Mouse (Mus musculus) CH12.LX (cell line): ENCODE data around the gene Lrrk2. TPM values are rescaled to one million over a fixed set of nuclear protein-coding genes. Genes with fewer than 3 reads are reported as not detected.

Experiments used
- DNase-seq: peaks from one replicate; pipeline ENCODE4 v3.0.0-alpha.2; 2013; ENCODE audit errors: extremely low read depth
- H3K27ac ChIP-seq: 2 replicates; pipeline ENCODE4 v1.5.1; 2012; ENCODE audit warnings: low read depth, mild to moderate bottlenecking, control low read depth, moderate library complexity; ENCODE audit not compliant: insufficient read depth
- H3K27me3 ChIP-seq: replicated peaks from 2 replicates; pipeline ENCODE3; 2012; ENCODE audit warnings: inconsistent platforms
- H3K36me3 ChIP-seq, 2 experiments: replicated peaks in 1 of 2; 2 replicates each; pipeline versions ENCODE3 to v1.6.1; 2012; ENCODE audit warnings: inconsistent platforms in 1 of 2, low read length in 1 of 2, mild to moderate bottlenecking in 1 of 2, mixed read lengths in 1 of 2, moderate library complexity in 1 of 2; ENCODE audit not compliant: control insufficient read depth in 1 of 2, insufficient read depth in 1 of 2
- H3K4me1 ChIP-seq, 2 experiments: 2 replicates each; pipeline ENCODE4 v1.6.1; 2012; ENCODE audit warnings: inconsistent platforms in 1 of 2, moderate library complexity in 1 of 2; ENCODE audit not compliant: insufficient read depth in 2 of 2, control insufficient read depth in 1 of 2
- H3K4me2 ChIP-seq: 2 replicates; pipeline ENCODE4 v1.6.1; 2012; ENCODE audit warnings: low read depth, mild to moderate bottlenecking, control low read depth; ENCODE audit not compliant: poor library complexity, insufficient read depth, severe bottlenecking
- H3K4me3 ChIP-seq, 3 experiments: fragments of 150-350 bp in 1 of 3; sonication (generic) in 1 of 3; replicated peaks in 1 of 3; 2 replicates each; pipeline versions ENCODE3 to v1.5.1; 2011 to 2012; ENCODE audit warnings: low read depth in 2 of 3, low read length in 2 of 3, mild to moderate bottlenecking in 2 of 3, moderate library complexity in 2 of 3, control low read depth in 1 of 3, improper control_type of control experiment in 1 of 3, inconsistent platforms in 1 of 3, mixed read lengths in 1 of 3; ENCODE audit not compliant: poor library complexity in 1 of 3
- H3K79me2 ChIP-seq: replicated peaks from 2 replicates; pipeline ENCODE4 v1.6.1; 2012; ENCODE audit warnings: mild to moderate bottlenecking, moderate library complexity; ENCODE audit not compliant: control insufficient read depth, poor library complexity, insufficient read depth, severe bottlenecking; ENCODE audit errors: extremely low read depth
- H3K9ac ChIP-seq: 2 replicates; pipeline ENCODE4 v1.6.1; 2012; ENCODE audit warnings: low read depth, mild to moderate bottlenecking, control low read depth, moderate library complexity; ENCODE audit not compliant: insufficient read depth
- H3K9me3 ChIP-seq: replicated peaks from 2 replicates; pipeline ENCODE3; 2012; ENCODE audit warnings: low read length, inconsistent platforms, mixed read lengths
- CHD1 ChIP-seq: IDR thresholded peaks from 2 replicates; pipeline ENCODE4 v1.6.1; 2012; ENCODE audit warnings: low read depth, low read length, improper control_type of control experiment, inconsistent platforms
- CHD2 ChIP-seq: IDR thresholded peaks from 2 replicates; pipeline ENCODE4 v1.6.1; 2011; ENCODE audit warnings: low read length, improper control_type of control experiment
- E2F4 ChIP-seq: IDR thresholded peaks from 2 replicates; pipeline ENCODE4 v1.6.1; 2011; ENCODE audit warnings: low read depth, low read length, improper control_type of control experiment; ENCODE audit not compliant: insufficient replicate concordance
- ELF1 ChIP-seq: IDR thresholded peaks from 2 replicates; pipeline ENCODE4 v1.6.1; 2014; ENCODE audit warnings: low read depth, mild to moderate bottlenecking, inconsistent platforms, low read length, improper control_type of control experiment
- EP300 ChIP-seq: IDR thresholded peaks from 2 replicates; pipeline ENCODE4 v1.6.1; 2011; ENCODE audit warnings: low read length, improper control_type of control experiment
- ETS1 ChIP-seq: conservative IDR thresholded peaks from 2 replicates; pipeline ENCODE4 v1.6.1; 2012; ENCODE audit warnings: low read depth, mild to moderate bottlenecking, inconsistent platforms, low read length, improper control_type of control experiment, moderate library complexity
- GABPA ChIP-seq: IDR thresholded peaks from 2 replicates; pipeline ENCODE4 v1.6.1; 2012; ENCODE audit warnings: low read depth, low read length, improper control_type of control experiment, inconsistent platforms; ENCODE audit not compliant: insufficient replicate concordance
- HCFC1 ChIP-seq: IDR thresholded peaks from 2 replicates; pipeline ENCODE4 v1.6.1; 2012; ENCODE audit warnings: low read depth, mild to moderate bottlenecking, inconsistent platforms, low read length, improper control_type of control experiment
- IRF4 ChIP-seq: IDR thresholded peaks from 2 replicates; pipeline ENCODE4 v1.6.1; 2014; ENCODE audit warnings: low read depth, mild to moderate bottlenecking, inconsistent platforms, low read length, improper control_type of control experiment
- JUN ChIP-seq: IDR thresholded peaks from 2 replicates; pipeline ENCODE4 v1.6.1; 2011; ENCODE audit warnings: low read depth, mild to moderate bottlenecking, low read length, improper control_type of control experiment, moderate library complexity; ENCODE audit not compliant: insufficient read depth
- JUND ChIP-seq: conservative IDR thresholded peaks from 2 replicates; pipeline ENCODE4 v1.6.1; 2011; ENCODE audit warnings: low read depth, low read length, improper control_type of control experiment
- MAFK ChIP-seq: IDR thresholded peaks from 2 replicates; pipeline ENCODE4 v1.6.1; 2011; ENCODE audit warnings: low read length, improper control_type of control experiment; ENCODE audit not compliant: insufficient replicate concordance
- MAX ChIP-seq: IDR thresholded peaks from 2 replicates; pipeline ENCODE4 v1.6.1; 2011; ENCODE audit warnings: low read length, improper control_type of control experiment
- MAZ ChIP-seq: IDR thresholded peaks from 2 replicates; pipeline ENCODE4 v1.6.1; 2012; ENCODE audit warnings: low read depth, mild to moderate bottlenecking, inconsistent platforms, low read length, improper control_type of control experiment, moderate library complexity
- MEF2A ChIP-seq: IDR thresholded peaks from 2 replicates; pipeline ENCODE4 v1.6.1; 2014; ENCODE audit warnings: low read depth, mild to moderate bottlenecking, inconsistent platforms, low read length, improper control_type of control experiment, borderline replicate concordance
- MXI1 ChIP-seq: IDR thresholded peaks from 2 replicates; pipeline ENCODE4 v1.6.1; 2011; ENCODE audit warnings: mild to moderate bottlenecking, low read depth, low read length, improper control_type of control experiment
- NELFE ChIP-seq: IDR thresholded peaks from 2 replicates; pipeline ENCODE4 v1.6.1; 2011; ENCODE audit warnings: low read depth, low read length, improper control_type of control experiment
- NRF1 ChIP-seq: IDR thresholded peaks from 2 replicates; pipeline ENCODE4 v1.6.1; 2014; ENCODE audit warnings: low read depth, mild to moderate bottlenecking, inconsistent platforms, low read length, improper control_type of control experiment, moderate library complexity
- POLR2A ChIP-seq: IDR thresholded peaks from 2 replicates; pipeline ENCODE4 v1.6.1; 2011; ENCODE audit warnings: low read depth, mild to moderate bottlenecking, improper control_type of control experiment, low read length
- POLR2AphosphoS2 ChIP-seq: IDR thresholded peaks from 2 replicates; pipeline ENCODE4 v1.6.1; 2011; ENCODE audit warnings: low read depth, low read length, improper control_type of control experiment
- RAD21 ChIP-seq: IDR thresholded peaks from 2 replicates; pipeline ENCODE4 v1.6.1; 2011; ENCODE audit warnings: low read depth, mild to moderate bottlenecking, low read length, improper control_type of control experiment, moderate library complexity
- SIN3A ChIP-seq: IDR thresholded peaks from 2 replicates; pipeline ENCODE4 v1.6.1; 2012; ENCODE audit warnings: low read length, improper control_type of control experiment, inconsistent platforms
- SMC3 ChIP-seq: IDR thresholded peaks from 2 replicates; pipeline ENCODE4 v1.6.1; 2011; ENCODE audit warnings: low read depth, low read length, improper control_type of control experiment
- TBP ChIP-seq: conservative IDR thresholded peaks from 2 replicates; pipeline ENCODE4 v1.6.1; 2011; ENCODE audit warnings: low read depth, low read length, improper control_type of control experiment
- TCF12 ChIP-seq: IDR thresholded peaks from 2 replicates; pipeline ENCODE4 v1.6.1; 2014; ENCODE audit warnings: low read depth, mild to moderate bottlenecking, inconsistent platforms, low read length, improper control_type of control experiment
- UBTF ChIP-seq: IDR thresholded peaks from 2 replicates; pipeline ENCODE4 v1.6.1; 2012; ENCODE audit warnings: low read depth, mild to moderate bottlenecking, inconsistent platforms, low read length, improper control_type of control experiment, moderate library complexity
- USF2 ChIP-seq: conservative IDR thresholded peaks from 2 replicates; pipeline ENCODE4 v1.6.1; 2011; ENCODE audit warnings: low read depth, low read length, improper control_type of control experiment
- ZC3H11A ChIP-seq: IDR thresholded peaks from 2 replicates; pipeline ENCODE4 v1.6.1; 2012; ENCODE audit warnings: low read depth, mild to moderate bottlenecking, inconsistent platforms, low read length, improper control_type of control experiment
- ZMIZ1 ChIP-seq: IDR thresholded peaks from 2 replicates; pipeline ENCODE4 v1.6.1; 2012; ENCODE audit warnings: low read depth, mild to moderate bottlenecking, inconsistent platforms, low read length, improper control_type of control experiment
- ZNF384 ChIP-seq: IDR thresholded peaks from 2 replicates; pipeline ENCODE4 v1.6.1; 2012; ENCODE audit warnings: low read depth, low read length, improper control_type of control experiment, inconsistent platforms
- dilution Hi-C: fragments of 300-500 bp; cut with MboI; formaldehyde crosslinking; loops from 2 replicates; pipeline ENCODE4 v1.14.3; 2020; ENCODE audit warnings: low sequenced_read_pairs; ENCODE audit not compliant: extremely low pct_unique_long_range_greater_than_20kb, extremely low pct_ligation_motif_present
- in situ Hi-C: fragments of 300-500 bp; cut with MboI; formaldehyde crosslinking; loops from 3 replicates; pipeline ENCODE4 v1.14.3; 2019; ENCODE audit warnings: low sequenced_read_pairs, low pct_ligation_motif_present, low pct_unique_long_range_greater_than_20kb, mixed read lengths
- polyA plus RNA-seq: library from polyadenylated mRNA; unstranded; fragments of >175 nt; gene quantifications from 2 replicates; pipeline ENCODE4 v1.2.1, GENCODE M21; 2012; ENCODE audit warnings: low read depth; ENCODE audit not compliant: insufficient read length
- total RNA-seq, 2 experiments: library from RNA; depleted of rRNA; stranded (reverse); fragments of 300-350 nt in 1 of 2; fragments of >200 nt in 1 of 2; gene quantifications; 2 replicates each; pipeline ENCODE4 v1.2.3; 2012 to 2014

Lrrk2 gene
- total and polyA plus RNA-seq, 3 experiments = not detected

DNA sequence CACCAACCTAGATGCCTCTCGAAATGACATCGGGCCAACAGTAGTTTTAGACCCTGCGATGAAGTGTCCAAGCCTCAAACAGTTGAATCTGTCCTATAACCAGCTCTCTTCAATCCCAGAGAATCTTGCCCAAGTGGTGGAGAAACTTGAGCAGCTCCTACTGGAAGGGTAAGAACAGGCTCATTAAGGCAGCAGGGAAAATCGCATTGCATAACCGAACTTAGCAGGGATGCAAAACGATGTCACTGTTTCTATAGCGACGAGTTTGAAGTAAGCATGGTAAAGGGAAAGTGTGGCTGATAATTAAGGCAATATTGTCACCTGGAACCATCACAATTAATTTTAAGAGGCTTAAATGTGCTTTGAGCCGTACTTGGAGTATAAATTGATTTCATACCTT, 65.8 kb downstream of the Lrrk2 start:
- Histone ChIP-seq H3K4me1 (no peaks in the 10 kb centered on the region), H3K4me2 (no peak overlapping the region), H3K79me2 (no peaks in the 10 kb centered on the region), H3K4me3 (no peak overlapping the region), H3K27ac (no peak overlapping the region), H3K27me3 (no peaks in the 10 kb centered on the region), H3K36me3 (no peaks in the 10 kb centered on the region), H3K9me3 (peaks cover 41% of the 10 kb centered on the region), H3K9ac (no peak overlapping the region)
- dilution Hi-C loops (no loop called here), in situ Hi-C loops (no loop called here)
- no peak for TF ChIP-seq MEF2A
- TF ChIP-seq GABPA = no peak
- TF ChIP-seq MXI1 = no peak
- no peak for TF ChIP-seq ETS1
- TF ChIP-seq RAD21 = no peak
- no peak for TF ChIP-seq NRF1
- no peak for TF ChIP-seq JUND
- no peak for TF ChIP-seq TBP
- TF ChIP-seq ZNF384 = no peak
- TF ChIP-seq HCFC1 = no peak
- TF ChIP-seq MAFK = no peak
- TF ChIP-seq NELFE = no peak
- no peak for TF ChIP-seq CHD2
- no peak for TF ChIP-seq E2F4
- TF ChIP-seq POLR2AphosphoS2 = no peak
- no peak for TF ChIP-seq JUN
- TF ChIP-seq USF2 = no peak
- no peak for DNase-seq

GRCm38 (mm10) chr15:91745501-91745900, 72.5 kb downstream of the Lrrk2 start:
- Histone ChIP-seq H3K4me1 (no peaks in the 10 kb centered on the region), H3K4me3 (no peak overlapping the region), H3K36me3 (no peaks in the 10 kb centered on the region), H3K79me2 (no peaks in the 10 kb centered on the region), H3K27me3 (no peaks in the 10 kb centered on the region), H3K4me2 (no peak overlapping the region), H3K9ac (no peak overlapping the region), H3K9me3 (peaks cover 52% of the 10 kb centered on the region), H3K27ac (no peak overlapping the region)
- dilution Hi-C loops (no loop called here), in situ Hi-C loops (no loop called here)
- no peak for TF ChIP-seq MAX
- no peak for TF ChIP-seq JUND
- TF ChIP-seq IRF4 = no peak
- no peak for TF ChIP-seq POLR2A
- no peak for TF ChIP-seq SIN3A
- no peak for TF ChIP-seq TBP
- no peak for TF ChIP-seq UBTF
- TF ChIP-seq EP300 = no peak
- no peak for TF ChIP-seq ZMIZ1
- no peak for TF ChIP-seq GABPA
- no peak for TF ChIP-seq CHD2
- no peak for TF ChIP-seq SMC3
- TF ChIP-seq ZC3H11A = no peak
- TF ChIP-seq TCF12 = no peak
- TF ChIP-seq CHD1 = no peak
- TF ChIP-seq ELF1 = no peak
- TF ChIP-seq MAZ = no peak
- TF ChIP-seq E2F4 = no peak
- no peak for TF ChIP-seq NRF1
- no peak for TF ChIP-seq ETS1
- DNase-seq = no peak
